Mouse (Mus musculus): Measurements from ENCODE around the gene Foxp4. TPM values are rescaled to one million over a fixed set of nuclear protein-coding genes. Genes with fewer than 3 reads are reported as not detected.

The Foxp4 gene
- polyA plus RNA-seq, 1 experiment: 194 TPM

- Histone ChIP-seq H3K27me3 (ENCODE audit: control insufficient read depth, insufficient read depth, low read length) (no peaks in the 10 kb centered on the region), H3K4me1 (replicated peaks; ENCODE audit: control insufficient read depth, insufficient read depth, low read length) (no peaks in the 10 kb centered on the region; the same call in 1 of the 2 replicates), H3K36me3 (ENCODE audit: control insufficient read depth, insufficient read depth, low read length) (no peaks in the 10 kb centered on the region), H3K4me3 (ENCODE audit: control insufficient read depth, insufficient read depth, low read length) (no peak overlapping the region), H3K27ac (ENCODE audit: control insufficient read depth, insufficient read depth, low read length) (no peak overlapping the region)
- TF ChIP-seq CTCF (IDR thresholded peaks at IDR 0.05; ENCODE audit: borderline replicate concordance, control insufficient read depth, extremely low read depth, insufficient read depth, low read length, poor library complexity) (no peak), POLR2A (IDR thresholded peaks at IDR 0.05; ENCODE audit: control insufficient read depth, extremely low read depth, insufficient read depth, low read length, poor library complexity) (no peak)
- DNase-seq: no peak
- 97% methylated on average over 3 of the region's 3 CpGs for WGBS
Measured at GRCm38 (mm10) chr17:47843465-47843864, 81.0 kb downstream of the Foxp4 start.

DNA sequence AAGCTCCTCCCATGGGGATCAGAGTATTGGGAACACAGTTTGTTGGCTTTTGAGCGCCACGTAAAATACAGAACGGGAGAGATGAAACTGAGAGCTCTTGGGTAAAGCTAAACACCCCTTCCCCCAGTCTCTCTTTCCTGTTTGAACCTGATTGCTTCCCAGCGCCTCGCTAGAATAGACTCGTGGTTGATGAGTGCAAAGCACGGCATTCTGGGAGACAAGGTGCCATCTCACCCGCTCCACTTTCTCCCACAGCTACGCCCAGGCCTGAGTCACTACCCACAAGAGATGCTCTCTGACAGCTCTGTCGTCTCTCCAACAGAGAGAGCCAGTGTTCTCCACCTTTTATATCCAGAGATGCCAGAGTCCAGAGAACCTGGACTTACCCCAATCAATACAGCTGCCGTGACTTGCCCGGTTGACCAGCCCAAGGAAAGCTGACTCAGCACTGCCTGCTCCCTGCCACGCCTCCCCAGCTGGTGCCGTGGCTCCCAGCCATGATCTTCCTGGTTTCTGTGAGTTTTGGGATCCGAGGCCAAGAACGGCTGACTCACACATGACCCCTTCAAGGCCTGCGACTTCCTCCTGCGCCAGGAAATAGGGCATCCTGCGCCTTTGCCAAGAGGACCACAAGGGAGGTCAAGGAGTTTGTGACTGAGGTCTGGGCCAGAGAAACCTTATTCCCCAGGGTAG lies 82.4 kb downstream of the Foxp4 start:
- 30% methylated on average over 19 of the region's 19 CpGs for WGBS
- Histone ChIP-seq H3K27me3 (ENCODE audit: control insufficient read depth, insufficient read depth, low read length) (no peaks in the 10 kb centered on the region), H3K4me3 (ENCODE audit: control insufficient read depth, insufficient read depth, low read length) (no peak overlapping the region), H3K36me3 (ENCODE audit: control insufficient read depth, insufficient read depth, low read length) (no peaks in the 10 kb centered on the region), H3K27ac (ENCODE audit: control insufficient read depth, insufficient read depth, low read length) (no peak overlapping the region), H3K4me1 (replicated peaks; ENCODE audit: control insufficient read depth, insufficient read depth, low read length) (no peaks in the 10 kb centered on the region; the same call in 1 of the 2 replicates)
- no peak for DNase-seq
- TF ChIP-seq CTCF (IDR thresholded peaks at IDR 0.05; ENCODE audit: borderline replicate concordance, control insufficient read depth, extremely low read depth, insufficient read depth, low read length, poor library complexity): no peak
- TF ChIP-seq POLR2A (IDR thresholded peaks at IDR 0.05; ENCODE audit: control insufficient read depth, extremely low read depth, insufficient read depth, low read length, poor library complexity): no peak

DNA sequence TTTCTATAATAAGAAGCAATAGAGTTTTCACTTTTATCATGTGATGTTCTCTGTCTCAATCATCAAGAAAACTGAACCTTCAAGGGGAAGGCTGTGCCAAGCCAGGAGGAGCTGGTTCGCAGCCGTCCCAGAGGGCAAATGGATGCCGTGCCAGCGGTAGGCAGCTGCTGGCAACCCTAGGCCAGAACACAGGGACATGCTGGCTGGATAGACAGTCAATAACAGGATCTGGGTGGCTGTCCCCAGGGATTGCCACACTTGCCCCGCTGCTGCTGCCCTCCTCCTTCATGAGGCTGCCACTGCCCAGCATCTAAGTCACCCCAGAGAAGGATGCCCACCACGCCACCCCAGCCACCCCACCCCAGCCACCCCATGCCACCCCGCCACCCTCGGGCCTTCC lies 82.9 kb downstream of the Foxp4 start:
- Histone ChIP-seq H3K4me3 (ENCODE audit: control insufficient read depth, insufficient read depth, low read length) (no peak overlapping the region), H3K27ac (ENCODE audit: control insufficient read depth, insufficient read depth, low read length) (no peak overlapping the region), H3K4me1 (replicated peaks; ENCODE audit: control insufficient read depth, insufficient read depth, low read length) (no peaks in the 10 kb centered on the region; the same call in 1 of the 2 replicates), H3K36me3 (ENCODE audit: control insufficient read depth, insufficient read depth, low read length) (no peaks in the 10 kb centered on the region), H3K27me3 (ENCODE audit: control insufficient read depth, insufficient read depth, low read length) (no peaks in the 10 kb centered on the region)
- DNase-seq: no peak
- WGBS: 94% methylated on average over 8 of the region's 8 CpGs
- no peak for TF ChIP-seq POLR2A (IDR thresholded peaks at IDR 0.05; ENCODE audit: control insufficient read depth, extremely low read depth, insufficient read depth, low read length, poor library complexity)
- no peak for TF ChIP-seq CTCF (IDR thresholded peaks at IDR 0.05; ENCODE audit: borderline replicate concordance, control insufficient read depth, extremely low read depth, insufficient read depth, low read length, poor library complexity)

- Histone ChIP-seq H3K27ac (ENCODE audit: control insufficient read depth, insufficient read depth, low read length) (no peak overlapping the region), H3K4me3 (ENCODE audit: control insufficient read depth, insufficient read depth, low read length) (no peak overlapping the region), H3K27me3 (ENCODE audit: control insufficient read depth, insufficient read depth, low read length) (peaks cover 5% of the 10 kb centered on the region; the same call in 1 of the 2 replicates), H3K36me3 (ENCODE audit: control insufficient read depth, insufficient read depth, low read length) (no peaks in the 10 kb centered on the region), H3K4me1 (replicated peaks; ENCODE audit: control insufficient read depth, insufficient read depth, low read length) (peaks cover 13% of the 10 kb centered on the region)
- no peak for DNase-seq
- TF ChIP-seq CTCF (IDR thresholded peaks at IDR 0.05; ENCODE audit: borderline replicate concordance, control insufficient read depth, extremely low read depth, insufficient read depth, low read length, poor library complexity) (no peak), POLR2A (IDR thresholded peaks at IDR 0.05; ENCODE audit: control insufficient read depth, extremely low read depth, insufficient read depth, low read length, poor library complexity) (no peak)
- 15% methylated on average over 6 of the region's 6 CpGs for WGBS
Measured at GRCm38 (mm10) chr17:47837808-47838207, 86.6 kb downstream of the Foxp4 start.

GRCm38 (mm10) chr17:47834482-47834767 lies 90.0 kb downstream of the Foxp4 start, which contains the start of gene Mdfi:
TSS of gene Mdfi (minus strand) at chr17:47834691.
- H3K4me1 ChIP-seq (replicated peaks; ENCODE audit: control insufficient read depth, insufficient read depth, low read length): peaks cover 23% of the 10 kb centered on the region
- 14% methylated on average over 18 of the region's 18 CpGs for WGBS
- H3K27me3 ChIP-seq (ENCODE audit: control insufficient read depth, insufficient read depth, low read length): peaks cover 5% of the 10 kb centered on the region; the same call in 1 of the 2 replicates
- no peak for DNase-seq
- peak within 1 kb of the TSS; percentile 6; the same call in 1 of the 2 replicates for H3K4me3 ChIP-seq (ENCODE audit: control insufficient read depth, insufficient read depth, low read length)
- H3K27ac ChIP-seq (ENCODE audit: control insufficient read depth, insufficient read depth, low read length): no peak within 1 kb of the TSS
- no peak for TF ChIP-seq POLR2A (IDR thresholded peaks at IDR 0.05; ENCODE audit: control insufficient read depth, extremely low read depth, insufficient read depth, low read length, poor library complexity)
- no peak for TF ChIP-seq CTCF (IDR thresholded peaks at IDR 0.05; ENCODE audit: borderline replicate concordance, control insufficient read depth, extremely low read depth, insufficient read depth, low read length, poor library complexity)
- H3K36me3 ChIP-seq (ENCODE audit: control insufficient read depth, insufficient read depth, low read length): no peaks in the 10 kb centered on the region

DNA sequence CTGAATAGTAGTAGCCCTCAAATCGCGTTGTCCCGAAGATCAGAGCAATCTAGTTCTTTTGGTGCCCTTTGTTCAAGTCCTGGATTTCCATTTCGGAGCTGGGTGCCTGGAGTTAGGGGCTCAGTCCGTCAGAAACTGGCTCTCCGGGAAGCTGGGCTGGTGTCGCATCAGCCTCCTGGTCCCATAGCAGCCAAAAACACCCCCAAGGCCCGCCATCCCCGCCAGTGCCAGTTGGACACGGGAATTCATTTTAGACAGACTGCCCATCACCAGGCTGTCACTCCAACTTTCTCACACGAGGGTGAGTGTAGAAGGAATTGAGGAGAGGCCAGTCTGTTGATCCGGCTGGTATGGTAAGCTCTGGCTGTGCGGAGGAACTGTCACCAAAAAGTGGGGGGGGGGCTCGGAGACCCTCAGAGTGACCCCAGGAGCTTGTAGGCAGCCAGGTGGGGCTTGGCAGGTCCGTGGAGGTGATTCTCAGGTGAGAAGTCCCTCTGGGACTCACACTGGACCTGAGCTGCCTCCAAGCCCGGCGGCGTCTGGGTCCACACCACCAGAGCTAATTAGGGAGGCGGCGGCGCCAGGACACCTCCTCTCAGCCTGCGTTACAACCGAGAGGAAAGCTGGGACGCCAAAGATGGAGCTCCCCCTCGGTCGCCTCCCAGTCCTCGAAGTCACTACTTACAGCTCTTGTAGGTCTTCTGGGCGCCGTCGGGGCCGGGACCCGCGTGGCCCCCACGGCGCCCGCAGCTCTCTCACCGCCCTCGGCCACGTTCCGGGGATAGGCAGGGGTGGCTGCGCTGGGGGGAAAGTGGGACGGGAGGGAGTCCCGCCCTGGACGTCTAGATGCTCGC lies 90.6 kb downstream of the Foxp4 start:
- 6% methylated on average over 45 of the region's 45 CpGs for WGBS
- peak overlapping the region; percentile 6; the same call in 1 of the 2 replicates for H3K4me3 ChIP-seq (ENCODE audit: control insufficient read depth, insufficient read depth, low read length)
- peaks cover 5% of the 10 kb centered on the region; the same call in 1 of the 2 replicates for H3K27me3 ChIP-seq (ENCODE audit: control insufficient read depth, insufficient read depth, low read length)
- no peaks in the 10 kb centered on the region for H3K36me3 ChIP-seq (ENCODE audit: control insufficient read depth, insufficient read depth, low read length)
- TF ChIP-seq CTCF (IDR thresholded peaks at IDR 0.05; ENCODE audit: borderline replicate concordance, control insufficient read depth, extremely low read depth, insufficient read depth, low read length, poor library complexity): no peak
- TF ChIP-seq POLR2A (IDR thresholded peaks at IDR 0.05; ENCODE audit: control insufficient read depth, extremely low read depth, insufficient read depth, low read length, poor library complexity): no peak
- no peak overlapping the region for H3K27ac ChIP-seq (ENCODE audit: control insufficient read depth, insufficient read depth, low read length)
- DNase-seq: no peak
- H3K4me1 ChIP-seq (replicated peaks; ENCODE audit: control insufficient read depth, insufficient read depth, low read length): peaks cover 23% of the 10 kb centered on the region
